Mouse (Mus musculus) stomach, embryonic 16.5 days (tissue): ENCODE results near the gene Tubd1. TPM values are rescaled to one million over a fixed set of nuclear protein-coding genes. Genes with fewer than 3 reads are reported as not detected.

Experiments
- ATAC-seq: fragments of 200-750 bp; cut with Nextera tagmentation; 2 replicates; pipeline ENCODE4 v1.8.0; 2017; ENCODE audit warnings: moderate number of reproducible peaks, moderate TSS enrichment; ENCODE audit not compliant: insufficient read depth, low FRiP score
- H3K27ac ChIP-seq: fragments of 300-500 bp; sonication (generic); 2 replicates; pipeline ENCODE4 v1.5.1; 2014; ENCODE audit warnings: low read length
- H3K27me3 ChIP-seq: fragments of 300-500 bp; sonication (generic); 2 replicates; pipeline ENCODE4 v1.6.1; 2014; ENCODE audit warnings: low read length, control low read depth, mixed read lengths; ENCODE audit not compliant: control insufficient read depth, insufficient read depth
- H3K36me3 ChIP-seq: fragments of 300-500 bp; sonication (generic); 2 replicates; pipeline ENCODE4 v1.6.1; 2014; ENCODE audit warnings: low read length; ENCODE audit not compliant: control insufficient read depth, insufficient read depth
- H3K4me1 ChIP-seq: fragments of 300-500 bp; sonication (generic); 2 replicates; pipeline ENCODE4 v1.6.1; 2014; ENCODE audit warnings: low read length, control low read depth, mixed read lengths; ENCODE audit not compliant: control insufficient read depth, insufficient read depth
- H3K4me2 ChIP-seq: fragments of 300-500 bp; sonication (generic); 2 replicates; pipeline ENCODE4 v1.6.1; 2014; ENCODE audit warnings: low read depth, low read length, mixed read lengths
- H3K4me3 ChIP-seq: fragments of 300-500 bp; sonication (generic); replicated peaks from 2 replicates; pipeline ENCODE4 v1.5.1; 2014; ENCODE audit warnings: mild to moderate bottlenecking, low read length
- H3K9ac ChIP-seq: fragments of 300-500 bp; sonication (generic); 2 replicates; pipeline ENCODE4 v1.6.1; 2014; ENCODE audit warnings: low read length
- H3K9me3 ChIP-seq: fragments of 300-500 bp; sonication (generic); replicated peaks from 2 replicates; pipeline ENCODE4 v1.6.1; 2016; ENCODE audit warnings: low read length, control low read depth; ENCODE audit not compliant: control insufficient read depth
- WGBS: fragments of 180-500 bp; shearing (Covaris S2); extraction: QIAGEN DNeasy Blood & Tissue Kit; methylation state at CpG from one replicate; pipeline ENCODE4 v1.1.7; 2014; 5-methylcytosine and 5-hydroxymethylcytosine counted together
- polyA plus RNA-seq: library from polyadenylated mRNA; unstranded; fragments of >200 nt; fragmentation: Nextera tagmentation; extraction: Ambion mirVana; gene quantifications from 2 replicates; pipeline ENCODE4 v1.2.1, GENCODE M21; 2015

Gene Tubd1
- polyA plus RNA-seq, 1 experiment from 2014 or later: 10.4 TPM

GRCm38 (mm10) chr11:86572623-86573022 lies 27.8 kb downstream of the Tubd1 start:
- ATAC-seq: no peak
- no peak overlapping the region for H3K4me2 ChIP-seq
- H3K9me3 ChIP-seq: no peaks in the 10 kb centered on the region
- H3K4me1 ChIP-seq: peaks cover 34% of the 10 kb centered on the region
- H3K36me3 ChIP-seq: no peaks in the 10 kb centered on the region
- H3K27ac ChIP-seq: no peak overlapping the region
- H3K4me3 ChIP-seq: no peak overlapping the region
- no peak overlapping the region for H3K9ac ChIP-seq
- no peaks in the 10 kb centered on the region for H3K27me3 ChIP-seq
- WGBS: 68% methylated on average over 2 of the region's 2 CpGs

- Histone ChIP-seq H3K36me3 (no peaks in the 10 kb centered on the region), H3K4me2 (no peak overlapping the region), H3K4me3 (no peak overlapping the region), H3K9ac (no peak overlapping the region), H3K27me3 (no peaks in the 10 kb centered on the region), H3K27ac (no peak overlapping the region), H3K4me1 (peaks cover 43% of the 10 kb centered on the region), H3K9me3 (no peaks in the 10 kb centered on the region)
- 84% methylated on average over 6 of the region's 6 CpGs for WGBS
- no peak for ATAC-seq
Measured at GRCm38 (mm10) chr11:86573646-86574231, 28.9 kb downstream of the Tubd1 start.

- Histone ChIP-seq H3K4me2 (no peak overlapping the region), H3K4me1 (peaks cover 49% of the 10 kb centered on the region), H3K36me3 (no peaks in the 10 kb centered on the region), H3K4me3 (no peak overlapping the region), H3K27ac (peak overlapping the region; percentile 95; the same call in 1 of the 2 replicates), H3K9ac (no peak overlapping the region), H3K27me3 (no peaks in the 10 kb centered on the region), H3K9me3 (no peaks in the 10 kb centered on the region)
- no peak for ATAC-seq
- 36% methylated on average over 2 of the region's 2 CpGs for WGBS
Measured at GRCm38 (mm10) chr11:86574408-86574807, 29.6 kb downstream of the Tubd1 start.

- peak; percentile 42; the same call in 1 of the 2 replicates for ATAC-seq
- 58% methylated on average over 7 of the region's 7 CpGs for WGBS
- Histone ChIP-seq H3K4me1 (peaks cover 56% of the 10 kb centered on the region), H3K9me3 (no peaks in the 10 kb centered on the region), H3K27me3 (no peaks in the 10 kb centered on the region), H3K4me3 (no peak overlapping the region), H3K9ac (0 out of 2 replicates have a peak overlapping the region, but pooled peaks have one; percentile 36), H3K36me3 (no peaks in the 10 kb centered on the region), H3K27ac (peak overlapping the region; percentile 95), H3K4me2 (no peak overlapping the region)
Measured at GRCm38 (mm10) chr11:86575632-86576378, 31.0 kb downstream of the Tubd1 start.

- no peak overlapping the region for H3K4me3 ChIP-seq
- H3K9me3 ChIP-seq: no peaks in the 10 kb centered on the region
- no peaks in the 10 kb centered on the region for H3K27me3 ChIP-seq
- H3K4me2 ChIP-seq: no peak overlapping the region
- H3K9ac ChIP-seq: no peak overlapping the region
- no peaks in the 10 kb centered on the region for H3K36me3 ChIP-seq
- WGBS: 61% methylated on average over 4 of the region's 4 CpGs
- peak; percentile 11; the same call in 1 of the 2 replicates for ATAC-seq
- peaks cover 48% of the 10 kb centered on the region for H3K4me1 ChIP-seq
- H3K27ac ChIP-seq: peak overlapping the region; percentile 95
Measured at GRCm38 (mm10) chr11:86577231-86577630, 32.4 kb downstream of the Tubd1 start.

- no peak for ATAC-seq
- Histone ChIP-seq H3K4me3 (no peak overlapping the region), H3K36me3 (no peaks in the 10 kb centered on the region), H3K9ac (0 out of 2 replicates have a peak overlapping the region, but pooled peaks have one; percentile 33), H3K4me1 (peaks cover 48% of the 10 kb centered on the region), H3K9me3 (no peaks in the 10 kb centered on the region), H3K27me3 (no peaks in the 10 kb centered on the region), H3K27ac (peak overlapping the region; percentile 95), H3K4me2 (peak overlapping the region; percentile 10)
- 56% methylated on average over 6 of the region's 6 CpGs for WGBS
Measured at GRCm38 (mm10) chr11:86578106-86578808, 33.5 kb downstream of the Tubd1 start.

GRCm38 (mm10) chr11:86578809-86579730 lies 34.3 kb downstream of the Tubd1 start:
- Histone ChIP-seq H3K9ac (peak overlapping the region; percentile 56), H3K4me2 (peak overlapping the region; percentile 20), H3K4me1 (peaks cover 50% of the 10 kb centered on the region)

GRCm38 (mm10) chr11:86579731-86580318 lies 35.0 kb downstream of the Tubd1 start:
- peak overlapping the region; percentile 20 for H3K4me2 ChIP-seq
- H3K4me3 ChIP-seq: no peak overlapping the region
- H3K4me1 ChIP-seq: peaks cover 55% of the 10 kb centered on the region
- ATAC-seq: no peak
- H3K36me3 ChIP-seq: no peaks in the 10 kb centered on the region
- 54% methylated on average over 10 of the region's 10 CpGs for WGBS
- no peaks in the 10 kb centered on the region for H3K9me3 ChIP-seq
- H3K27ac ChIP-seq: peak overlapping the region; percentile 95
- H3K27me3 ChIP-seq: no peaks in the 10 kb centered on the region
- peak overlapping the region; percentile 56 for H3K9ac ChIP-seq

More at GRCm38 (mm10) chr11:86578809-86579730, 34.3 kb downstream of the Tubd1 start:
- H3K4me3 ChIP-seq: no peak overlapping the region
- WGBS: 51% methylated on average over 25 of the region's 25 CpGs
- no peaks in the 10 kb centered on the region for H3K36me3 ChIP-seq
- peak overlapping the region; percentile 95 for H3K27ac ChIP-seq
- no peaks in the 10 kb centered on the region for H3K9me3 ChIP-seq
- 0 out of 2 replicates have a peak, but pooled peaks have one; percentile 7 for ATAC-seq
- no peaks in the 10 kb centered on the region for H3K27me3 ChIP-seq
